Mouse (Mus musculus) hindbrain, embryonic 14.5 days (tissue): ENCODE results near the gene Gskip. TPM values are rescaled to one million over a fixed set of nuclear protein-coding genes. Genes with fewer than 3 reads are reported as not detected.

Experiments
- ATAC-seq: fragments of 200-750 bp; cut with Nextera tagmentation; 2 replicates; pipeline ENCODE4 v1.8.0; 2017; ENCODE audit warnings: moderate number of reproducible peaks, mild to moderate bottlenecking, moderate TSS enrichment, moderate library complexity; ENCODE audit not compliant: low FRiP score
- DNase-seq: peaks from one replicate; pipeline ENCODE4 v3.0.0-alpha.2; 2015; ENCODE audit warnings: low spot score
- H3K27ac ChIP-seq: fragments of 300-500 bp; sonication (generic); 2 replicates; pipeline ENCODE4 v1.5.1; 2014; ENCODE audit warnings: mild to moderate bottlenecking, moderate library complexity
- H3K27me3 ChIP-seq: fragments of 300-500 bp; sonication (generic); 2 replicates; pipeline ENCODE4 v1.6.1; 2014; ENCODE audit warnings: mild to moderate bottlenecking, low read length, mixed read lengths; ENCODE audit not compliant: control insufficient read depth, insufficient read depth
- H3K36me3 ChIP-seq: fragments of 300-500 bp; sonication (generic); replicated peaks from 2 replicates; pipeline ENCODE4 v1.6.1; 2014; ENCODE audit not compliant: control insufficient read depth, insufficient read depth
- H3K4me1 ChIP-seq: fragments of 300-500 bp; sonication (generic); replicated peaks from 2 replicates; pipeline ENCODE4 v1.6.1; 2014; ENCODE audit warnings: antibody characterized with exemption, low read length, mixed read lengths; ENCODE audit not compliant: control insufficient read depth, insufficient read depth
- H3K4me2 ChIP-seq: fragments of 300-500 bp; sonication (generic); replicated peaks from 2 replicates; pipeline ENCODE4 v1.6.1; 2014; ENCODE audit warnings: mild to moderate bottlenecking, moderate library complexity
- H3K4me3 ChIP-seq: fragments of 300-500 bp; sonication (generic); replicated peaks from 2 replicates; pipeline ENCODE4 v1.5.1; 2014; ENCODE audit warnings: mild to moderate bottlenecking, low read length
- H3K9ac ChIP-seq: fragments of 300-500 bp; sonication (generic); 2 replicates; pipeline ENCODE4 v1.6.1; 2014
- H3K9me3 ChIP-seq: fragments of 300-500 bp; sonication (generic); 2 replicates; pipeline ENCODE4 v1.6.1; 2016; ENCODE audit warnings: low read length; ENCODE audit not compliant: control insufficient read depth
- WGBS: fragments of 180-500 bp; shearing (Covaris S2); extraction: QIAGEN DNeasy Blood & Tissue Kit; methylation state at CpG from one replicate; pipeline ENCODE4 v1.1.7; 2014; 5-methylcytosine and 5-hydroxymethylcytosine counted together
- polyA plus RNA-seq: library from polyadenylated mRNA; unstranded; fragments of >200 nt; fragmentation: Nextera tagmentation; extraction: Ambion mirVana; gene quantifications from 2 replicates; pipeline ENCODE4 v1.2.1, GENCODE M21; 2014

Gskip gene
- polyA plus RNA-seq, 1 experiment from 2014 or later: 30.1 TPM

DNA sequence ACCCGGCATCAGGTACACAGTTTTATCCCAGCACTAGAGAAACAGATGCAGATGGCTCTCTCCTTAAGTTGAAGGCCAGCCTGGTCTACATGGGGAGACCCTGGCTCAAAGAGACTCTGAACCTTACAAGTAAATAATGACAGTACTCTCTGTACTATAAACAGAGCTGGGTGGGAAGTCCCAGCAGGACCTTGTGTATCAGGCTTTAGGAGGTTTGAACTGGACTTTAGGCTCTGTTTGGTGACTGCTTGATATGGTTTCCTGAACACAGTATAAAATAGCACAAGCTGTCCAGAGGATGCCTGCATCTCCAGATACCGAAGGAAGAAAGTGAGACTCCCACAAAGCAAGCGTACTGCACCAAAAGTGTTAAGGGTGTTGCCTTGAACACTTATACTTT is 2.2 kb downstream of the Gskip start:
- ATAC-seq (no peak), DNase-seq (no peak)
- peaks cover 31% of the 10 kb centered on the region for H3K4me1 ChIP-seq
- H3K9me3 ChIP-seq: no peaks in the 10 kb centered on the region
- H3K36me3 ChIP-seq: peaks cover 30% of the 10 kb centered on the region
- no peak overlapping the region for H3K9ac ChIP-seq
- H3K27ac ChIP-seq: no peak overlapping the region
- peak overlapping the region; percentile 84; the same call in 1 of the 2 replicates for H3K4me2 ChIP-seq
- H3K27me3 ChIP-seq: no peaks in the 10 kb centered on the region
- WGBS: 94% methylated on average over 3 of the region's 3 CpGs
- no peak overlapping the region for H3K4me3 ChIP-seq

DNA sequence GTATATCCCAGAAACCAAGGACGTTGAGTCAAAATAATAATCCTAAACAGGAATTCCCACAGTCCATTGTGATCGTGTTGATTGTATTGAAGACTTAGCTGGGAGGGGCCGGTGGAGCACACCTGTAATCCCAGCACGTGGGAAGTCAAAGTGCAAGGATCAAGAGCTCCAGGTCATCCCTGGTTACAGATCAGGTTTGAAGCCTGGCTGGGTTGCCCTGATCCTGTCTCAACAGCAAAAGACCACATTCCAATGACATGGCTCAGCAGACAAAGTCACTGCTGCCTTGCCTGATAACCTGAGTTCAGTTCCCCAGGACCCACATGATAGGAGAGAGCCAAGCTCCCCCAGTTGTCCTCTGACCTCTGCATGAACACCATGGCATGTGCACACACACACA is 2.8 kb downstream of the Gskip start:
- Histone ChIP-seq H3K27me3 (no peaks in the 10 kb centered on the region), H3K4me2 (no peak overlapping the region), H3K36me3 (peaks cover 36% of the 10 kb centered on the region), H3K27ac (no peak overlapping the region), H3K9ac (no peak overlapping the region), H3K9me3 (no peaks in the 10 kb centered on the region), H3K4me1 (peaks cover 29% of the 10 kb centered on the region), H3K4me3 (no peak overlapping the region)
- WGBS: 88% methylated on average over 4 of the region's 4 CpGs
- ATAC-seq (no peak), DNase-seq (no peak)

DNA sequence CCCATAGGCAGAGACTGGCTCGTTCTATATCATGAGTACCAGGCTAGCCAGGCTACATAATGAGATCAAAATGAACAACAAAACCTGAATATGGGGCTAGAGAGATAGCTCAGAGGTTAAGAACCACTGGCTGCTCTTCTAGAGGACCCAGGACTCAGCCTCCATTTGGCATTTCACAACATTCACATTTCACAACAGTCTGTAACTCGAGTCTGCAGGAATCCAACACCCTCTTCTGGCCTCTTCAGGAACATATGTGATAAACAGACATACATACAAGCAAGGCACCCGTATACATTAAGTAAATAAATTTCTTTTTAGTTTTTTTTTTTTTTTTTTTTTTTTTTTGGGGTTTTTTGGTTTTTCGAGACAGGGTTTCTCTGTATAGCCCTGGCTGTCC is 3.9 kb downstream of the Gskip start:
- H3K27me3 ChIP-seq: no peaks in the 10 kb centered on the region

DNA sequence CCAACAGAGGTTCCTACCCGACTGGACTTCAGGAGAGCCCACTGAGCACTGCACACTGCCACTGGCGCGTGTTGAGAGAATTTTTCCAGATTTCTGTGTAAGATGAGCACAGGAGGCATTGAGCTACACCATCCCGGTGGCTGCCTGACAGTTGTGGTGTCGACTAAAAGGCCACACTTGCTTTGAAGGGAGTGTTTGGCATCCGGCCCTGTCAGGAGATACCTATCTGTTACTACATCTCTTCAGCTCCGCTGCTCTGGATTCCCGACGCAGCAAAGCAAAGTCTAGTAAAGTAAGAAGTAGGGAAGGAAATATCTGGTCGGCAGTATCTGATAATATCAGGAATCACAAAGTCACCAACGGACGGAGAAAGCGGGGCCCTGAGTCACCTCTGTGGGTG is 4.8 kb downstream of the Gskip start:
- 98% methylated on average over 13 of the region's 13 CpGs for WGBS
- no peak overlapping the region for H3K27ac ChIP-seq
- ATAC-seq (no peak), DNase-seq (no peak)
- no peak overlapping the region for H3K4me2 ChIP-seq
- no peak overlapping the region for H3K9ac ChIP-seq
- no peak overlapping the region for H3K4me3 ChIP-seq
- H3K4me1 ChIP-seq: peaks cover 13% of the 10 kb centered on the region
- H3K27me3 ChIP-seq: no peaks in the 10 kb centered on the region
- H3K9me3 ChIP-seq: no peaks in the 10 kb centered on the region
- H3K36me3 ChIP-seq: peaks cover 50% of the 10 kb centered on the region

More for the DNA sequence above, 3.9 kb downstream of the Gskip start:
- no peak overlapping the region for H3K27ac ChIP-seq
- DNase-seq (no peak), ATAC-seq (no peak)
- H3K36me3 ChIP-seq: peaks cover 43% of the 10 kb centered on the region
- no peak overlapping the region for H3K4me2 ChIP-seq
- no peaks in the 10 kb centered on the region for H3K9me3 ChIP-seq
- no peak overlapping the region for H3K4me3 ChIP-seq
- peaks cover 19% of the 10 kb centered on the region for H3K4me1 ChIP-seq
- H3K9ac ChIP-seq: no peak overlapping the region
- 96% methylated on average over 4 of the region's 4 CpGs for WGBS

DNA sequence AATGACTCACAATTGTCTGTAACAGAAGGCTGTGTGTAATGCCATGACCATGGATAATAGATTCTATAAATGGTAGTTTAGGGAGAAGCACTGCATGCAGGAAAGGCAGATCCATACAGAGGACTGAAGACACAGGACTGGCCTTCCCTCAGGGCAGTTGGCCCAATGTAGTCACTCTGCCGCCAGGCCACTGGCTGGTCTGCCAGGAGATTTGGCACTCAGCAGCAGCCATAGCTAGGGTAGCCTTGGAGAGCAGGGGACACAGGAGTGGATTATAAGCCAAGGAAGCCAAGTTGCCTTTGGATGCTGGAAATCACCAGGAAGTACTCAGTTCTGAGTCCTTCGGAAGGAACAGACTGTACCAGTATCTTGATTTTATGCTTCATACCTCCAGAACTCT is 9.4 kb downstream of the Gskip start:
- no peak for ATAC-seq
- peaks cover 51% of the 10 kb centered on the region for H3K36me3 ChIP-seq
- DNase-seq: no peak

DNA sequence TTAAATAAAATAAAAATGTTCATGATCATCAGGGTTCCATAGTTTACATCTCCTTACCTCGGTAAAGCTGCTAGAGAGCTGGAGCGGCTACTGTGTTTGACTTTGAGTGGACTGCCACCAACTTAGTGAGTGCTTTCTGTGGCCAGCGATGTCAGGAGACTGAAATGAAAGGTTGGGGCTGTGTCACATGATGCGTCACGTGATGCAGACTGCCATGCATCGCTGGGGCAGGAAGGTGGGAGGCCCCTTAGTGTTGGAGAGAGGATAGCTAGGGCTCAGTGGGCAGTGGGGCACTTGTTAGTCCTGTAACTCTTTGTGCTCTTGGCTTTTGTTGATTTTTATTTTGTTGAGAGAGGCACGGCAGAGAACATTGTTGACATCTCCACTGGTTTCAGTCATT is 11.2 kb downstream of the Gskip start:
- Histone ChIP-seq H3K9me3 (no peaks in the 10 kb centered on the region), H3K36me3 (peaks cover 53% of the 10 kb centered on the region), H3K4me3 (no peak overlapping the region), H3K4me1 (no peaks in the 10 kb centered on the region), H3K27ac (no peak overlapping the region), H3K4me2 (no peak overlapping the region), H3K27me3 (no peaks in the 10 kb centered on the region), H3K9ac (no peak overlapping the region)
- no peak for DNase-seq
- WGBS: 92% methylated on average over 7 of the region's 7 CpGs
- ATAC-seq: no peak

More for the DNA sequence above, 9.4 kb downstream of the Gskip start:
- no peaks in the 10 kb centered on the region for H3K27me3 ChIP-seq
- H3K27ac ChIP-seq: no peak overlapping the region
- WGBS: 100% methylated on average over 2 of the region's 2 CpGs
- no peak overlapping the region for H3K4me2 ChIP-seq
- no peaks in the 10 kb centered on the region for H3K9me3 ChIP-seq
- H3K9ac ChIP-seq: no peak overlapping the region
- H3K4me3 ChIP-seq: no peak overlapping the region
- H3K4me1 ChIP-seq: no peaks in the 10 kb centered on the region

DNA sequence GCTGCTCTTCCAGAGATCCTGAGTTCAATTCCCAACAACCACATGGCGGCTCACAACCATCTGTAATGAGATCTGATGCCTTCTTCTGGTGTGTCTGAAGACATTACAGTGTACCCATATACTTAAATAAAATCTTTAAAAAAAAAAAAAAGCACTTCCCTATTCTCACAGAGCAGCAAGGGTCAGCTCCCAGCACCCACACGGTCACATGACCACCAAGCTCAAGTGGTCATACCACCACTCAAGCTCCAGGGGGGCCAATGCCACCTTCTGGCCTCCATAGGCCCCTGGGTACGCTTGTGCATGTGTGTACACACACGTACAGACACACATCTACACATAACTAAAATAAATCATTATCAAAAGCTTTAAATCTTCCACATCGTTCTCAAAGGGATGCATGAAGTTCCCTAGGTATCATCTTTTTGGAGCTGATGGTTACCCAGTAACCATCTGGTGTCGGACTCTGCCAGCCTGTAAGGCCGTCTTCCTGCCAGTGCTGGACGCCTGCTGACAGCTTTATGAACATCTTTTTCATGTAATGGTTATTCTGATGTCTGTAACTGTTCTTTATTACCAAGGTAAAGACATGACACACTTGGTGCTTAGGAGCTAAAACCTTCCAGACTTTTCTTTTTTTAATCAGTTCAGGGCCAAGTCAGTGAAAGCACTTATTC is 12.6 kb downstream of the Gskip start:
- no peaks in the 10 kb centered on the region for H3K27me3 ChIP-seq
- H3K27ac ChIP-seq: no peak overlapping the region
- H3K4me1 ChIP-seq: no peaks in the 10 kb centered on the region
- no peaks in the 10 kb centered on the region for H3K9me3 ChIP-seq
- H3K9ac ChIP-seq: no peak overlapping the region
- H3K4me2 ChIP-seq: no peak overlapping the region
- H3K36me3 ChIP-seq: peaks cover 53% of the 10 kb centered on the region
- no peak for ATAC-seq
- DNase-seq: no peak
- no peak overlapping the region for H3K4me3 ChIP-seq
- WGBS: 88% methylated on average over 8 of the region's 8 CpGs

DNA sequence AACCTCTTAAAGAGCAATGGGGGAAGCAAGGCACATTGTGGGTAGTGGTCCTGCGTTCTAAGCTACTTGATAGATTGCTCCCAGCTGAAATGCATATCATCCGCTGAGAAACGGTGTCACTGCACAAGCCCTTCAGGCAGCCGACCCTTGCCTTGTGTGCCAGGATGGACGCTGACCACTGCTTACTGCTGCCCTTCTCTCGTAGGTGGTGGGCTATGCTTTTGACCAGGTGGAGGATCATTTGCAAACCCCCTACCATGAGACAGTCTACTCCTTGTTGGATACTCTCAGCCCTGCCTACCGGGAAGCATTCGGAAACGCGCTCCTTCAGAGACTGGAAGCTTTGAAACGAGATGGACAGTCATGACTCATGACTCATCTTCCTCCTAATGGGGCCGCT is 15.8 kb downstream of the Gskip start:
- no peak overlapping the region for H3K4me2 ChIP-seq
- 0 out of 2 replicates have a peak, but pooled peaks cover 3% of the 10 kb centered on the region for H3K4me1 ChIP-seq
- ATAC-seq (no peak), DNase-seq (no peak)
- H3K9me3 ChIP-seq: no peaks in the 10 kb centered on the region
- WGBS: 93% methylated on average over 12 of the region's 12 CpGs
- H3K4me3 ChIP-seq: no peak overlapping the region
- H3K27me3 ChIP-seq: no peaks in the 10 kb centered on the region
- peaks cover 38% of the 10 kb centered on the region for H3K36me3 ChIP-seq
- H3K9ac ChIP-seq: no peak overlapping the region
- H3K27ac ChIP-seq: no peak overlapping the region

DNA sequence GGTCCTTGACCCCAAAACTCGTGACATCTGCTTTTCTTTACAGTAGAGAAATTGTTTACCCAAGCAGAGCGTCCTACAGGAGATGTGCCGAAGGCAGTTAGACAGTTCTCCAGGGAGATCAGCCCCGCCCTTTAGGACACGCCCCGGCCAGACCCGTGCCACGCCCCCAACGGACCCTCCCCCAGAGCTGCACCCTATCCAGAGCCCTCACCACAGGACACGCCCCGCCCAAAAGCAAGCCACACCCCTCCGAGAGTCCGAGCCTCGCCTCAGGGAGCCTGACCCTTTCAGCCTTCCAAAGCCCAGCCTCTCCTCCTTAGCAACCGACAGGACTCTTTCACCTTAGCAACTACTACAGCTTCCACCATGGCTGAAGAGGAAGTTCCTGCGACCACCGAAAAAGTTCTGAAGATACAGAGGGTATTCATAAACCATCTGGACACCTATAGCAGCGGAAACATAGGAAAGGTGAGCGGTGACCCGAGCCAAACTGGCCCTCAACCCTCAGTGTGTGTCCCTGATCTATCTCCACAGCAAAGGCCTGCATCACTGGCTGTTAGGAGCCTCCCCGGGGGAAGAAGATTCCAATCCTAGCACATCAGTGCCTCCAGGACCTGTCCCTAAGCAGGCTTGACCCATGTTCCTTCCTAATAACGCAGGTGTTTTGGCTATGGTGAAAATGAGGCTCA is 21.3 kb downstream of the Gskip start, which contains the start of gene Ak7:
TSS of gene Ak7 (plus strand) at position 178 of the 689 bp plus-strand sequence.
- Histone ChIP-seq H3K27ac (no peak within 1 kb of the TSS), H3K9me3 (no peaks in the 10 kb centered on the region), H3K4me1 (0 out of 2 replicates have a peak, but pooled peaks cover 4% of the 10 kb centered on the region), H3K4me2 (peak within 1 kb of the TSS; percentile 16; the same call in 1 of the 2 replicates), H3K4me3 (no peak within 1 kb of the TSS), H3K27me3 (no peaks in the 10 kb centered on the region), H3K9ac (no peak within 1 kb of the TSS), H3K36me3 (peaks cover 14% of the 10 kb centered on the region)
- DNase-seq (no peak), ATAC-seq (peak; percentile 31; the same call in 1 of the 2 replicates)
- WGBS: 12% methylated on average over 22 of the region's 22 CpGs
